Mouse (Mus musculus) kidney, adult 8-10 months (tissue): ENCODE measurements at regions not wholly inside any gene's neighbourhood (a gene's known extent, or its start where the extent isn't known, plus 50 kb on each side); places are given as distances from the start of the nearest gene placed in this dataset.

Experiments
- DNase-seq, 2 experiments: peaks; one replicate each; pipeline ENCODE4 v3.0.0; 2022

DNA sequence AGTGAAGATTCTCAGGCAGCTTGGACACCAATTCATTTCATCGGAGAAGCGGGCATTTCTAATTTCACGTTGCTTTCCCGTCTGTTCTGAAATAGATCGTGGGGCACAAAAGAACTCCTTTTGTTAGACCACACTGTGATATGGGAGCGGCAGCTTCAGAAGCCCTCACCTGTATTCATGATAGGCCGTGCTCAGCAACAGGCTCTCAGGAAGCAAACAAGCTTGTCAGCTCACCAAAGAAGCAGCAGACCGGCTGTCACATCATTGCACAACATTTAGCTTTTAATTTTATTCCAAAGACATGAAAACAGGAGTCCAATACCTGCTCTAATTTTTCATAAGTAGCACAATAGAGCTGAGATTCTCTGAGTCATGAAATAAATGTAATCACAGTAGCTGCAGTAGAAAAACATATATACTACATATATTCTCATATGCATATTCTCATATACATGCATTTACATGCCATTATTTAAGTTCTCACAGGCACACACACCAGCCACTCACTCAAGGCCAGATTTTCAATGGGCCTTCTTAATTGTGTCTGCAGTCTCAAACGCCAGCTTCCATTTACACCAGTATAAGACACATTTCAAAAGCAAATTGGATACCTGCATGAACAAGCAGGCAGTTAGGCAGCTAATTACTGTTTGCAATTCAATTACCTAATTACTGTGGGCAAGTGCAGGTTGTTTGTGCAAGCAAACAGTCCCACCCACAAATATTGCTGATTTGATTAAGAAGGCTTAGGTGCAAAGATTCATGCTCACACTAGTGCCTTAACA, 698.9 kb downstream of the Diaph3 start:
- no peak for DNase-seq

DNA sequence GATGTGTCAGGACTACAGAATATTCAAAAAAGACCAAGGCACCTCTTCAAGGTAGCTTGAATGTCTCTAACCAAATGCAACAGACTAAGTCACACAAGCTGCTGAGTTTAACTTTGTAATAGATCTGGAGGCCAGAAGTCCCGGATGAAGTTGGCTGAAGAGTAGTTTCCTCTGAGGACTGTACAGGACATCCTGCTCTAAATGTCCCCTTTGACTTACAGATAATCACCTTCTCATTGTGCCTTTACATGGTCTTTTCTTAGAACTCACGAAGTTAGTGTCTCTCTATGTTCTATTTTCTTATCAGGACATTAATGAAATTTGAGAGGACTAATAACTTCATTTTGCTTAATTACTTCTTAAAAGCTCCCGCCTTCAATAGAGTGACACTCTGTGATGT, 703.7 kb downstream of the Diaph3 start:
- no peak for DNase-seq

DNA sequence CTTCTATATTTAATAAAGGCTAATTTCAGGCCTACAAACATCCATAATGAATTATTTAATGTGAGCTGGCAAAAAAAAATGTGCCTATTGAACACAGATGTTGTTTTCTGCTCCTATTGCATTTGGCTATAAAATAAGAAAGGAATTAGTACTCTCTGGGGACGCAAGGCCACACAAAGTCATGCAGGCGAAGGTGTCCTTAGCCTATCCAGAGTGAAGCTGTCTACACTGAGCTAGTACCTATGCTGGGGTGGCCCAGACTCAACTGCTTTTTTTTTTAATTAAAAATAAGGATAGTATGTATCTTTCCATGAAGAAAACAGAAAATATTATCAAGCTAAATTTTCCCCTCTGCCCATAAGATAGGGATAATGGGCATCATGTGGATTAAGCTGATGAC, 705.7 kb downstream of the Diaph3 start:
- no peak for DNase-seq

DNA sequence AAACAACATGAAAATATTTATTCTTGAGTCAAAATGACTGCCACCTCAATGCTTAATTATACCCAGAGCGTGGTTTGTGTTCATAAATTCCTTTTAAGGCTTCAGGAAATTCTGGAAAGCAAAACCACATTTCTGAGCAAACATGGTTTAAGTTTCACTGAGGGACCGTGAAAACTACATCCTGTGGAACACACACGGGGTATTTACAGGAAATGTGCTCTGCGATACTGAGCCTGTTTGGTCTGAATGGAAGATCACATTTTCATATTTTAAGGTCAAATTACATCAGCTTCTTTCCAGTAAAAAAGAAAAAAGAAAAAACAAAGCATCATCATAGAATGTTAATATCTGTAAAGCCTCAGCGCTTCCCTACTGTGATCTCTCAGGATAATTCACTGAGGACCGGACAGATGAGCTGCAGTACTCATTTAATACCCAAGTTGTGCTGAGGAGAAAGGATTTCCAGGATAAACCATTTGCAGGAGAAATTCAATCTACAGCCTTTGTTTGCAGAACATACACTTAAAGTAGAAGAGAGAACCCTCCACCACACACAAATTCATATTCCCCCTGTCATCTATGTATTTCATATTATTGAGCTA, 709.7 kb downstream of the Diaph3 start:
- DNase-seq, result no peak

DNA sequence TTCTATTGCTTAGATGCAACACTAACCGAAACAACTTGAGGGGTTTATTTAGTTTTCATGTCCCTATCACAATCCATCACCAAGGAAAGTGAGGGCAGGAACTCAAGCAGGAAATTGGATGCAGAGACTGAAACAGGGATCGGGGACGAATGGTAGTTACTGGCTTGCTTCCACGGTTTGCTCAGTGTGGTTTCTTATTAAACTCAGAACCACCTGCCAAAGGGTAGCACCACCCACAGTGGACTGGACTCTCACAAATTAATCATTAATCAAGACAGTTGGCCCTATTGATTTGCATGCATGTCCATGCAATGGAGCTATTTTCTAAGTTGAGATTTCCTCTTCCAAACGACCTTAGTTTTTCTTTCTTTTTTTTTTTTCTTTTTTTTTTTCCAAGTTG, 719.2 kb downstream of the Diaph3 start:
- peak; percentile 81 to 83 for DNase-seq

DNA sequence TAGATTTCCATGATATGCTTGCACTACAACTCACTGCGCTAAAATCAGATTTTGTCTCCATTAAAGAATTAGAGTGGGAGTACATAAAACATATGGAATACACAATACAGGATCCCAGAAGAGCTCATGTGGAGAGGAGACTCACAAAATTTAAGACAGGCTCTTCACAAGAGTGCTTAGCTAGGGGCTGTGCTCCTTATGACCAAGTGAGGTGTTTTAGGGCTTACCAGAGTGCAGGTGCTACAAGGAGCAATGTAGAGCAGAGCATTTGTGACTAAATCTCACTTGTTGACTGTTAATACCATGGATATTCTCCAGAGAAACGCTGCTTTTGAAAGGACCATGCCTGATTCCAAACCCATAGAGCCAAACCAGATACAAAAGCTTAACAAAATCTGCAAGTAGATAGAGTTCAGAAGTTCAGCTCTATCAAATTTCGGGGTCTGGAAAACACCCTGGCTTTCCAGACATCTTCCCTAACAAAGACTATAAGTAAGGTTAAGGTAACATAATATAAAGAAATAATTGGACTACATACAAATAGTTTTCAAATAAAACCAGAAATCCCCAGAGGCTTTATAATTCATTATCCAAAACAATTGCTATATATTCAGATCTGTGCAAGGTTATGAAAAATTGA, 721.0 kb downstream of the Diaph3 start:
- no peak for DNase-seq

DNA sequence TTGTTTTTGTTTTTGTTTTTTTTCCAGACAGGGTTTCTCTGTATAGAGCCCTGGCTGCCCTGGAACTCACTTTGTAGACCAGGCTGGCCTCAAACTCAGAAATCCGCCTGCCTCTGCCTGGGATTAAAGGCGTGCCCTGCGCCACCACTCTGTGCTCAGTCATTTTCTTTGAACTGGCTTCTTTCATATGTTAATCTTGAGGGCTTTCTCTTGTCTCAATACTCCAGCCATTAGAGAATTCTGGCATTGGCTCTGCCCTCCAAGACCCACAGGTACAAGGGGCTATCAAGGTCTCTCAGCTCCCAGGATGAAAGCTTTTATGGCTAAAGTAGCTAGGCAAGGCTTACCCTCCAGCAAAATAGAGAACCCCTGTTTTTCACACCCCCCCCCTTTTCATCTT, 744.2 kb downstream of the Diaph3 start:
- DNase-seq, result no peak

DNA sequence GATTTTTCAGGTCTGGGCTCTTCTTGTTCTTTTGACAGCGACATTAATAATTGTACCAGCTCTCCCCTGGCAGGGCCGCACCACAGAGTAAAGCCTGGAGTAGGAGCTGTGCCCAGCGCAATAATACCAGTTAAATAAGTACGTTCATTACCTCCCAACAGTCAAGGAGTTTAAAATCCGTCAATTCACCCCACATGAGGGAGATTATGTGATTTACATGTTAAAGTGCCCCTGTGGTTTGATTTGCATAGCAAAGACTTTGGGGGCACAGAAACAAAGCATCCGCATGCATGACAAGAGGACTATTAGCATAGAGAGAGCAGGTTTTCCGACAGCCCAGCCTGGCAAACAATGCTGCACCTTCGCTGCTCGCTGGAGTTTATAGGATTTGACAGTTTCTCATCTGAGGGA, 745.1 kb downstream of the Diaph3 start:
- no peak for DNase-seq

DNA sequence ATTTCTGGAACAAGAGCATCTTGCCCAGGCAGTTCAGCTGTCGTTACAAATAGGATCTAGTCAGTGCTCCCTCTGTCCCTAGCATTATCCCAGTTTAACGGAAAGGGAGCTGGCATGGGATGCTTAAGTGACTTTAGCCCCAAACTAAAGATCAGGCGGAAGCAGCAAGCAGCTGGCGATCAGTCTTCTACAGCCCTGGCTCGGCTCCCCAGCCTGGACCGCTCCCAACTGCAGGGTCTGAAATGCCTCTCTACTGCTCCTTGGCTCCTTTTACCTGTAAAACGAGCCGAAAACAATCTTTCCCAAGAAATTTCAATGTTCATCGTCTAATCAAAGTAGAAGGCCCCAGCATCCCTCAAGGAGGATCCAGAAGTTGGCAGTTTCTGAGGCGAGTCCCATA, 745.5 kb downstream of the Diaph3 start:
- DNase-seq, result no peak

DNA sequence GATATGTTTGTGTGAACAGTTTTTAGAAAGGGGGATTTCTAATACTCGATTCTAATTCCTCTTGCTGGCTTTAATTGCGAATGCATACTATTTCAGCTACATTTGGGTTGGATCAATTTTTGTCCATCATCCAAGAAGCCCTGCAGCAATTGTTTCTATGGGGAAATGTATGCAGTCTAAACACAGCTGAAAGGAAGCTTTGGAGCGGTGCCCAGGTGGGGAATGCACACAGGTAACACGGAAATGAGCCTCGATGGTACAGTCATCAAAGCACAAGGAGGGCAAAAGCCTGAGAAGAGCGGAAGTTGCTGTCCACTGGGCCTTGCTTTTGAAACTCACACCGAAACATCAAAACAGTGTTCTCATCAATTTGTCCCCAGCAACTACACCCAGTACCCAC, 746.0 kb downstream of the Diaph3 start:
- no peak for DNase-seq

DNA sequence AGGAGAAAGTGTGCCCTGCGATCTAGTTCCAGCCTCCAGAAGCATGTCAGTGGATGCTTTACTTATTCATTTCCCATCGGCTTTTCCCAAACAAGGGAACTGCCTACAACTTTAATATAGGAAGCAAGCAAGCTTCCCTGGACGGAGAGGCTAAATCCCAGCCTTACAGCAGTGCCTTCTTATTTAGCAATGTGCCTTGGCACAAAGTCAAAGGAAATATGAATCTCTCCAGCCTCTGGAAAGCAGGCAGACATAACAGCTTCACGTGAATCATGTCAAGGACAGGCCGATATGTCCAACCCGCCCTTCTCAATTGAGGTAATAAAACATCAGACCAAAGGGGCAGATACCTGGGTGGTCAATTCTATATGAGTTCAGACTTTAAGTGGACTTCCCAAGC, 755.9 kb downstream of the Diaph3 start:
- DNase-seq, result no peak

DNA sequence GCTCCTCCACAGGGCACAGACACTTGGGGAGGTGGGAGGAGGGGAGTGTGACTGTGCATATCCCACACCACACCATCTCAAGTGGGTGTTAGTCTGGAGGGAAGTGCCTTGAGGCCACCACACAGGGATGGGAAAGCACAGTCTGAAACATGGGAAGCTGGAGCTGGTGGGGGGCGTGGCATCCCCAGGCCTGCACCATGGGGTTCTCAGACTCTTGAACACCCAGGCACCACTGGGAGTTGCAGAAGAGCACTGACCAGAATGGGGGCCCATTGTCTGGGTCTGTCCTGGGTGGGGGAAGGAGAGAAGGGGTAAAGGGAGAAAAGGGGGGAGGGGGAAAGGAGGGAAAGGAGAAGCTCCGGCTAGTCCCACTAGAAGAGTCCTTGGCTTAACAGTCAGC, 776.0 kb downstream of the Diaph3 start:
- no peak for DNase-seq

DNA sequence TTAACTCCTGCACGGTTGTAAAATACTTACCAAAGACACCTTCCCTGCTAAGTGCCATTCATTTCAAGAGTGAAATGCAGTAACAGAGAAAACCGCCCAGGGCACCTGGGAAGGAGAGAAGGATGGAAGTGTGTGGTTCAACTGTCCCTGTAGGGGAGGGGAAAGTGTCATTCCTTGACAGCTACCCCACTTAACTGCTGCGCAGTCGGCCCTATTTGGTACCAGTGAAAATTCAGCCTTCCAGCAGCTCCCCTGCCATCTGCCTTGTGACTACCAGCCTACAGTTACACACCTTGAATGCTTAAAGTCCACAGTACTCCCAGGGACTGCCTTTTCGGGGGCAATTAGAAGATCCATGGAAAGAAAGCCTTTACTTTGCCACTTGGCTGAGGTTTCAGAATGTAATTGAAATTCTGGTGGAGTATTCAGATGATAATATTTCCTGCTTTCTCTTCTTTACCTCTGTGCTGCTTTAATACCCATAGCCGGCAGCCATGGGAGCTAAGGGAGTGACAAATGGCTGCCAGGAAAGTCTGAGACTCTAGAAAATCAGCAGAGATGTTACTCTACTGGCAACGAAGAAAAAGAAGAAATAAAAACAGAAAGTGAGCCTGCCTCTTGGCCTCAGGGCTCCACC, 780.5 kb downstream of the Diaph3 start:
- DNase-seq, result no peak

DNA sequence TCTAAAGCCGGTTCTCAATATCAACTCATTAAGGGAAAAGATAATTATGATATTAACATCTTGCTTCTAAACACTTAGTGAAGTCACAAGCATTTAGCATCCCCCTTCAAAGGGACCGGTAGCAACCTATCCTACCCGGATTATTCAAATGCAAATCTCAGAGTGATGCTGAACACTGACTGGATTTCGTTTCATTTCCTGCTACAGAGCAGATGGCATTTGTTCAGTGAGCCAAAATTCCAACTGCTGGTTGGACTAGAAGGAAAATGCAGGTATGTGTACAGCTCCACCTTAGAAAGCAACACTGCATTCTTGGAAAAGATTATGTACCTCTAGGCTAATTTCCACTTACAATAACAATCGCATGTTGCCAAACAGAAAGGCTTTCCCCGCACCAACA, 782.5 kb downstream of the Diaph3 start:
- no peak for DNase-seq

DNA sequence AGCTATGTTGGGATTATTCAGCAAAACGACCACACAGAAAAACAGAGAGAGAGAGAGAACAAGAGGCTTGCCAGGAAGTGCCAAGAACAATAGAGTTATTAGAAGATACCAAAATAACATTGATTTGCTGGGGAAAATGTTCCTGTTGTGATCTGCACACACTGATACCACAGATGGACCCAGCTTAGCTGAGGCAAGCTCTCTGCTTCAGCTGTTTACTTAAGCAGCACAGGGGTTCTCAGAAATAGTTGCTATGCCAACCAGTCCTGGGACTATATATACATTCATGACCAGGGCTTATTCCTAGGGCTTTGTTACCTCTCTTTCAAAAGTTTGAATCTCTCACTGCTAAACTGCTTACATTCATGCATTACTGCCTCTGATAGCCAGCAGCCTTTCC, 790.5 kb downstream of the Diaph3 start:
- no peak for DNase-seq

DNA sequence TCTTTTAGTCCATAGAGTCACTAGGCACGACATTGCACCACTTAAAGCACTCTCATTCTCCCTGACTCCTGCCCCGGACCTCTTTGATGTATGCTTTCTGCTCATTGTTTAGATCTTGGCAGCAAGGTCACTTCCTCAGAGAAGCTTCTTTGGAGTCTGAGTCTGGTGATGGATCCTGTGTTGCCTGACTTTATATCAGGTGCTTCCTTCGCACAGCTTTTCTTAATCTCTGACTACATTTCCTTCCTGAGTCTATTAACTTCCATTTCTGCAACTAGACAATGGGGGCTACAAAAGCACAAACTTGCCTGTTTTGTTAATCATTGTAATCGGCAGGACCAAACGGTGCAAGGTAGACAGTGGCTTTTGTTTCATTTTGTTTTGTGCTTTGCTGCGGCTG, 802.0 kb downstream of the Diaph3 start:
- DNase-seq, result peak in 1 of 2 experiments; percentile 18

DNA sequence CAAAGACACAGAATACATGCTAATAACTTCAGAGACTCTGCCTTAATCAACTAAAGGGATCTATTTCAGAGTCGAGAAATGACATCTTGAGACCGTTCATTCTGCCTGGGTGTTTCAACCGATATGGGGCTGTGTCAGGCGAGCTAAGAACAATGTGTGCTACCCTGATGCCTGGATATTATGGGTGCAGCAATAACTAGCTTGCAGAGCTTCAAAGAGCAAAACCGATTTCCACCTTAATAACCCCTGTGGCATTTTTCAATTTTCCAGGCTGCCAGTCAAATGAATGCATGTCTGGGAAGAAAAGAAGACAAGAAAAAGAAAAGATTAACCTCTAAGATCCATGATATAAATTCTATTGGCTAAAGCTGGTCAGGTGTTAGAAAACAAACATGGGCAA, 804.0 kb downstream of the Diaph3 start:
- DNase-seq, result no peak

DNA sequence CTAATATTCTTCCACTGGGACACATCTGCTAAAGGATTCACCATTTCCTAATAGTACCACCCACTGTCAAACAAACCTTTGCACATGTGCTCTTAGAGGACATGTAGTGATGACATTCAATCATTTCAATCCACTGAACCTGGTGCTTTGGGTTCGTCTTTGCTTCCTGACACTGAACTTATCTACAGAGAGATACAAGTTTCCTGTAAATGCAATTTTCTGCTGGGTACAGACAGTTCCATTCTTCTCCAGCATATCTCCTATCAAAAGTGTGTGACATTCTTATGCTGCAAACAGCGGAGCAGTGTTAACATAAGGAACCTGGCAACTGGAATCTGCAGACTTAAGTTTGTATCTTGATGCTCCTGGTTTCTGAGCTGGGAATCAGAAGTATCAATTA, 805.8 kb downstream of the Diaph3 start:
- DNase-seq, result no peak

DNA sequence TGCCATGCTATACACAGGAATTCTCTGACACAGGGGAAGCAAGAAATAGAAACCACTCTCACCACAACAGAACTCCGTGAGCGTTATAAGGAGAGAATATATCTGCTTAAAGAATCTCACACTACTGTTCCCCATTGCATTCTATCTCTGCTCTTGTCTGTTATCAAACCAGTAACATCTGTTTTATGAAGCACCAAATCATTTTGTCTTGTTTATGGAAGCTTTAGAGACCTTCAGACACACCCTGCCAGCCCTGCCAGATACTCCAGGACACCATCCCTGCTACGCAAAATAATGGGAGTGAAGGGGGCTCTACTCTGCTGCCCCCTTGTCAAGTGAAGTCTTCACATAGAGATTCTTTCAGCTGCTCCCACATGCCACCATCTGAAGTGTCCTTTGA, 811.9 kb downstream of the Diaph3 start:
- DNase-seq, result no peak

DNA sequence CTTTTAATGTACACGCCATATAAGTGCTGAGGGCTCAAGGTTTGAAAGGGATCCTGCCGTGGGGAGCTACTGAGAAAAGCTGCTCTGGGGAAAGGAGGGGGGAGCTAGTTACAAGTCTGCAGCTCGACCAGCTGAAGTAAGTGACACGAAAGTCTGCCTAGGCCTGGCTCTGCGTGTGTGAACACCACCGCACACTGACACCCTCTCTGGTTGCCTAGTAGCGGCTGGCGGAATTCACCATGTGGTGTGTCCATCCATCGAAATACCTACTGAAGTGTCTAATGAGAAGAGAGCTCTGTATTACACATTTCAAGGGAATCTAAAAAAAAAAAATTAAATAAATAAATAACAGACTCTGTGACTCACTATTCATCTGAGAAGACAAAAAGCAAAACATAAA, 813.4 kb downstream of the Diaph3 start:
- DNase-seq, result no peak

DNA sequence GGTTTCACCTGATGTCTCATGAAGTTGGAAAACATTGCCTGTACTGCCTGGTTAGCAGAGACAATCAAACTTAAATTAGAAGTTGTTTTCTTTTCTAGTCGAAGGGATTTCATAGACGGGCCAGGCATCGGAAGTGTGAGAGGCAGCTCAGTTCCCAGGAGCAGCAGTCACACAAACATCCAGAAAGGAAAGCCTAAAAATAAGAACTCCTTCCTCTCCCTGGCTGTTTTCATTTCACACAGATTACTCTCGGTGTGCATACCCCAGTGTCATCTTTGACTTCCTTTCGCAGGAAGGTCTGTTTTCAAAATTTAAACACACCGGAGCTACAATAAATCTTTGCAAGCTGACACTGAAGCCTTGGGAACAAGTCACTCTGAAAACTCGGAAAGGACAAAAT, 818.7 kb downstream of the Diaph3 start:
- DNase-seq, result peak; percentile 19 to 54

DNA sequence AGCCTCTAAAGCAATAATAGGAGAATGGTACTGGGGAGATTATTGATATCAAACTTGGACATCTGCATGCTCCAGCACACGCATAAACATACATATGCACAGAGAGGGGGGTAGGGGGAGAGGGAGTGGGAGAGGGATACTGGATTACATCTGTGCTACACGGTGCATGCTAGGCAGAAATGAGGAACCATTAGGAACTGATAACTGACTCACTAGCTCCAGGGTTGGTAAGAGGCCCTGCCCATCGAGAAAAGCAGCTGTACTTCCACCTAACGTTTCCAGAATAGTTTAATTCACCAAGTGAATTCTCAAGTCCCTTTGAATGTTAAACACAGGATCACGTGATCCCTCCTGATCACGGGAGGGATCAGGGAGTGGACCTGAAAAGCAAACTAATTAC, 825.1 kb downstream of the Diaph3 start:
- no peak for DNase-seq

DNA sequence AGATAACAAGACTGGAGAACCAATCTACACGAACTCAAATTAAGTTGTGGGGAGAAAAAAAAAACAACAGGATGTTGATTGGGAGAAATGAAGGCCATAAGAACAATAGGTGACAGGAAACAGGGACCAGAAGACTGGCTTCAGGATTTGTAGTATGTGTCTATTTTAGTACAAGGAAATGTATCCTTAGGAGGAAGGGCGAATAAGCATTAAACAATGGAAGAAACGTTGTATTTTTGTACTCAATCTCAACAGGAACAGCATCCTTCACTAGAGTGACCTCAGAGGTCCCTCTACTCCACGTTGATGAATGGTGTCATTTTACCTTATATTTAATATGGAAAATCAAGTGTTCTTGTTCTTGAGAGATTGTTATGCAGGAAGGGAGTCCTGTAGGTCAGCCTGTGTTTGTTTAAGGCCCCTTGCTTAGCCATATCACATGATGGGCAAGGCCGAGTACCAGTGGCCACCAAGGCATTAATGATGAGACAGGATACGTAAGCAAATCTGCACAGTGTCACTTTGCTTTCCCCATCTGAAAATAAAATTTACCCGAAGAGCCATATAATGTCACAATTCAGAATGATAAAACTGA, 832.0 kb downstream of the Diaph3 start:
- peak in 1 of 2 experiments; percentile 19 for DNase-seq

DNA sequence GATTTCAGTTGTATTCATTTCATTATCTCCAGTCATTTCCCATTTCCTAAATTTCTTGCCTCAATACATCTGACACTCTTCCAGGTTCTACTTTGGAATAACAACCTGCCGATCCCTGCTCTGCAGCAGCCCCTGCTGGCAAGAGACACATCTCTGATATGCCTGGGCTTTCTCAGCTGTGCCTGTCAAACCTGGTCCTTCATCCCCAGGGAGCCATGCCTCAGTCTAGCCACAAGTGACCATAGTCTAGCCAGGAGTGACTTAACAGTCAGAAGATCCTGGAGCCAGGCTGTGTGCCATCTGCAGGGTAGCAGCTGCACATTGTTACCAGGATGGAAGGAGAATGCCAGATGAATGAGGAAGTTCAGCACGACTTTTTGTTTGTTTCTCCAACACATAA, 833.2 kb downstream of the Diaph3 start:
- DNase-seq, result peak; percentile 50 to 68
